Mouse (Mus musculus) lung, postnatal 0 days (tissue): ENCODE data around the gene Capza1.
"Not testable (repeated sequence)": the region's sequence is repeated elsewhere in the genome, so short reads cannot be mapped to it uniquely, and the experiment has no call there.

Source experiments
- CTCF ChIP-seq: IDR thresholded peaks from 2 replicates; pipeline ENCODE4 v1.5.1; 2016; ENCODE audit warnings: antibody characterized with exemption, mild to moderate bottlenecking
- EP300 ChIP-seq: IDR thresholded peaks from 2 replicates; pipeline ENCODE4 v1.6.1; 2016; ENCODE audit warnings: antibody characterized with exemption, mild to moderate bottlenecking, control low read depth

DNA sequence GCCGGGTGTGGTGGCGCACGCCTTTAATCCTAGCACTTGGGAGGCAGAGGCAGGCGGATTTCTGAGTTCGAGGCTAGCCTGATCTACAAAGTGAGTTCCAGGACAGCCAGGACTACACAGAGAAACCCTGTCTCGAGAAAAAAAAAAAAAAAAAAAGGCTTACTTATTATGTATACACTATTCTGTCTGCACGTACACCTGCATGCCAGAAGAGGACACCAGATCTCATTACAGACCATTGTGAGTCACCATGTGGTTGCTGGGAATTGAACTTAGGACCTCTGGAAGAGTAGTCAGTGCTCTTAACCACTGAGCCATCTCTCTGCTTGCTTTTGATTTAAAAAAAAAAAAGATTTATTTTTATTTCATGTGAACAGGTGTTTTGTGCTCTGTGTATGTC lies 51.1 kb downstream of the Capza1 start:
- TF ChIP-seq CTCF, EP300: not testable (repeated sequence)
